Mouse (Mus musculus) stomach, postnatal 0 days (tissue): ENCODE measurements around the gene Btbd9.

Experiments
- CTCF ChIP-seq: IDR thresholded peaks from 2 replicates; pipeline ENCODE4 v1.5.1; 2016; ENCODE audit warnings: antibody characterized with exemption, low read depth, mild to moderate bottlenecking, moderate library complexity
- EP300 ChIP-seq: optimal IDR thresholded peaks from 2 replicates; pipeline ENCODE3; 2016; ENCODE audit warnings: antibody characterized with exemption

- no peak for TF ChIP-seq CTCF
- no peak for TF ChIP-seq EP300
Measured at GRCm38 (mm10) chr17:30193615-30194014, 382.7 kb downstream of the Btbd9 start.
